Mouse (Mus musculus) myocyte (in vitro differentiated cells): ENCODE results near the gene Golph3l.

Experiments
- MAX ChIP-seq: IDR thresholded peaks from one replicate; pipeline ENCODE4 v1.6.1; 2011; ENCODE audit warnings: low read depth, mild to moderate bottlenecking, control low read depth
- REST ChIP-seq: IDR thresholded peaks from one replicate; pipeline ENCODE4 v1.6.1; 2011; ENCODE audit warnings: mild to moderate bottlenecking, control low read depth, moderate library complexity; ENCODE audit not compliant: insufficient read depth, insufficient read length
- TCF12 ChIP-seq: IDR thresholded peaks from one replicate; pipeline ENCODE4 v1.6.1; 2011; ENCODE audit warnings: mild to moderate bottlenecking, control low read depth; ENCODE audit not compliant: poor library complexity, insufficient read depth, severe bottlenecking
- USF1 ChIP-seq: IDR thresholded peaks from one replicate; pipeline ENCODE4 v1.6.1; 2011; ENCODE audit warnings: low read depth, mild to moderate bottlenecking, control low read depth, moderate library complexity

GRCm38 (mm10) chr3:95613996-95614395 is 25.3 kb downstream of the Golph3l start:
- TF ChIP-seq TCF12 (no peak), USF1 (no peak), MAX (no peak), REST (no peak)
